ENCODE assay signal across 7 mouse cellular contexts in genomic region chr13:14063013-14063941, GRCm38 (mm10). TPM values are rescaled to one million over a fixed set of nuclear protein-coding genes. Genes with fewer than 3 reads are reported as not detected.
DNase-seq lines count a peak whose midpoint lies in the region; ATAC-seq lines count a peak whose summit lies in the region.

Arid4b (plus strand) TSS chr13:14063232.
Ggps1 (minus strand) TSS chr13:14063488.

- ATAC-seq in embryonic facial prominence, embryonic 11.5 days (replicated peaks; ENCODE audit: insufficient number of reproducible peaks, low FRiP score, low TSS enrichment, low read depth), result peak; percentile 99
- ATAC-seq in granulocyte monocyte progenitor cell, adult 5-6 weeks (replicated peaks; ENCODE audit: poor library complexity, severe bottlenecking), result peak; percentile 80
- peak; percentile 98 for ATAC-seq in midbrain, embryonic 13.5 days

- peak within 1 kb of the TSS; percentile 94 for H3K27ac ChIP-seq in embryonic facial prominence, embryonic 11.5 days (replicated peaks; ENCODE audit: low read depth, low read length)
- peak within 1 kb of the TSS; percentile 98 for H3K27ac ChIP-seq in limb, embryonic 10.5 days
- peak within 1 kb of the TSS; percentile 98 for H3K27ac ChIP-seq in midbrain, embryonic 13.5 days

- peak; percentile 98 for DNase-seq in adrenal gland, postnatal 14 days
- DNase-seq in embryonic facial prominence, embryonic 11.5 days (ENCODE audit: low spot score), result peak; percentile 98
- DNase-seq in kidney, adult 11 months, result peak; percentile 99
- peak; percentile 95 for DNase-seq in limb, embryonic 10.5 days (ENCODE audit: low spot score)
- peak; percentile 95 for DNase-seq in spleen, adult 12 weeks (ENCODE audit: low spot score)

- no peaks in the 10 kb centered on the region for H3K36me3 ChIP-seq in embryonic facial prominence, embryonic 11.5 days (replicated peaks; ENCODE audit: control insufficient read depth, insufficient read depth, low read depth, low read length)
- peaks cover 40% of the 10 kb centered on the region for H3K36me3 ChIP-seq in limb, embryonic 10.5 days
- no peaks in the 10 kb centered on the region for H3K36me3 ChIP-seq in midbrain, embryonic 13.5 days

- H3K9me3 ChIP-seq in embryonic facial prominence, embryonic 11.5 days (replicated peaks; ENCODE audit: control insufficient read depth, low read length), result no peaks in the 10 kb centered on the region
- H3K9me3 ChIP-seq in limb, embryonic 10.5 days (replicated peaks), result no peaks in the 10 kb centered on the region
- H3K9me3 ChIP-seq in midbrain, embryonic 13.5 days, result no peaks in the 10 kb centered on the region

- peak within 1 kb of the TSS; percentile 100 for H3K4me3 ChIP-seq in embryonic facial prominence, embryonic 11.5 days (ENCODE audit: low read depth, low read length)
- peak within 1 kb of the TSS; percentile 98 for H3K4me3 ChIP-seq in limb, embryonic 10.5 days
- H3K4me3 ChIP-seq in midbrain, embryonic 13.5 days (replicated peaks), result peak within 1 kb of the TSS; percentile 99

- WGBS in embryonic facial prominence, embryonic 11.5 days, result under 1% methylated on average over 64 of the region's 64 CpGs
- WGBS in limb, embryonic 10.5 days, result under 1% methylated on average over 64 of the region's 64 CpGs
- under 1% methylated on average over 64 of the region's 64 CpGs for WGBS in midbrain, embryonic 13.5 days

- H3K27me3 ChIP-seq in embryonic facial prominence, embryonic 11.5 days (ENCODE audit: control insufficient read depth, insufficient read depth, low read length), result no peaks in the 10 kb centered on the region
- H3K27me3 ChIP-seq in limb, embryonic 10.5 days (ENCODE audit: low read depth, poor library complexity, severe bottlenecking), result no peaks in the 10 kb centered on the region
- H3K27me3 ChIP-seq in midbrain, embryonic 13.5 days, result no peaks in the 10 kb centered on the region

- H3K4me2 ChIP-seq in embryonic facial prominence, embryonic 11.5 days (ENCODE audit: low read depth, low read length), result peak within 1 kb of the TSS; percentile 65
- peak within 1 kb of the TSS; percentile 80 for H3K4me2 ChIP-seq in midbrain, embryonic 13.5 days (replicated peaks)

- H3K9ac ChIP-seq in embryonic facial prominence, embryonic 11.5 days (replicated peaks; ENCODE audit: low read length), result peak within 1 kb of the TSS; percentile 99
- H3K9ac ChIP-seq in midbrain, embryonic 13.5 days (replicated peaks), result peak within 1 kb of the TSS; percentile 98

- H3K4me1 ChIP-seq in embryonic facial prominence, embryonic 11.5 days (ENCODE audit: control insufficient read depth, insufficient read depth, low read length), result no peaks in the 10 kb centered on the region
- peaks cover 11% of the 10 kb centered on the region for H3K4me1 ChIP-seq in limb, embryonic 10.5 days
- H3K4me1 ChIP-seq in midbrain, embryonic 13.5 days (replicated peaks), result peaks cover 52% of the 10 kb centered on the region

RNA-seq across cellular contexts. Expression of gene Arid4b, which starts in this region (rescaled TPM):
- total RNA-seq in adrenal gland, postnatal 14 days (2021), result 33.4 and 37.9 TPM in 2 replicates
- polyA plus RNA-seq in embryonic facial prominence, embryonic 11.5 days (2014; fragmentation: Nextera tagmentation; extraction: Ambion mirVana), result 77.6 and 85.0 TPM in 2 replicates
- 23.9 and 26.0 TPM in 2 replicates for total RNA-seq in granulocyte monocyte progenitor cell, adult 5-6 weeks (2014; fragmentation: Nextera tagmentation)
- total RNA-seq in granulocyte monocyte progenitor cell, adult 5-6 weeks (2017), result 25.4 and 31.8 TPM in 2 replicates
- 63.3 and 80.1 TPM in 2 replicates for polyA plus RNA-seq in limb, embryonic 10.5 days (2016; fragmentation: Nextera tagmentation; extraction: Ambion mirVana)
- polyA plus RNA-seq in midbrain, embryonic 13.5 days (2015; fragmentation: Nextera tagmentation; extraction: Ambion mirVana), result 103 and 110 TPM in 2 replicates

RNA-seq across cellular contexts. Expression of gene Ggps1, which starts in this region (rescaled TPM):
- total RNA-seq in adrenal gland, postnatal 14 days (2021), result 35.2 and 41.9 TPM in 2 replicates
- 69.9 and 75.6 TPM in 2 replicates for polyA plus RNA-seq in embryonic facial prominence, embryonic 11.5 days (2014; fragmentation: Nextera tagmentation; extraction: Ambion mirVana)
- total RNA-seq in granulocyte monocyte progenitor cell, adult 5-6 weeks (2014; fragmentation: Nextera tagmentation), result 16.4 and 24.7 TPM in 2 replicates
- 18.7 and 27.1 TPM in 2 replicates for total RNA-seq in granulocyte monocyte progenitor cell, adult 5-6 weeks (2017)
- 52.4 and 53.9 TPM in 2 replicates for polyA plus RNA-seq in limb, embryonic 10.5 days (2016; fragmentation: Nextera tagmentation; extraction: Ambion mirVana)
- 72.8 and 85.2 TPM in 2 replicates for polyA plus RNA-seq in midbrain, embryonic 13.5 days (2015; fragmentation: Nextera tagmentation; extraction: Ambion mirVana)

Comparison
In these comparisons a context has a peak if more than half of its experiments do, and no peak if none do; other contexts are left out.
1. Peak in every context shown above with its lines: DNase-seq, ATAC-seq, H3K4me3 ChIP-seq and H3K27ac ChIP-seq.